ENCODE assay signal across 26 mouse cellular contexts in the genomic region with DNA sequence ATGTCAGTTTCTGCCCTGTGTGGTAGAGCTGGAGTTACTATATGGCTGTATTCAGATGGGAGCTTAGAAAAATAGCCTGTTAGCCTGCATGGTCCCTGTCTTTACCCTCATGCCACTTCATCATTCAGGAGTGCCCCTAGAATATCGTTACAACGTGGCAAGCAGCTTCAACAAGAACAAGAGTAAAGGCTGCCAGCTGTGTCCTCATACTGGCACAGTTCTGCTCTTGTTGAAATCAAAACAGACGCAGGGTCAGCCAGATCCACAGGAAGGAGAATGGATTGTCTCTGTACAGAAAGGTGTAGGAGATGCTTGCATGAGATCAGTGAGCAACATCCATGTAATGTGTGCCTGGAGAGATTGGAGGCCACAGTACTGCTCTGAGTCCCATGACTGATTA.
"Had no signal": no experiment of that assay in that cellular context is flagged by ENCODE, and none has a peak within 500 bp of the region (broad histone marks: within the 10 kb centered on the region; RNA-seq: fewer than 3 reads in every experiment).

No protein-coding gene starts in this region.

- H3K9me3 ChIP-seq: heart, embryonic 10.5 days; heart, embryonic 12.5 days; heart, embryonic 13.5 days; heart, embryonic 15.5 days; hindbrain, embryonic 10.5 days; hindbrain, embryonic 12.5 days; hindbrain, embryonic 13.5 days; hindbrain, embryonic 15.5 days; intestine, embryonic 15.5 days had no signal

- H3K4me3 ChIP-seq: heart, embryonic 10.5 days; heart, embryonic 12.5 days; heart, embryonic 13.5 days; heart, embryonic 15.5 days; hindbrain, embryonic 10.5 days; hindbrain, embryonic 12.5 days; hindbrain, embryonic 13.5 days; hindbrain, embryonic 15.5 days; intestine, embryonic 15.5 days; layer of hippocampus, adult 2 months; left cerebral cortex, adult 2 months had no signal

- DNase-seq: heart, postnatal 10 days; heart, postnatal 14 days; heart, postnatal 36 days; heart, postnatal 4 days; kidney, postnatal 10 days; kidney, postnatal 4 days; layer of hippocampus, adult 9-11 months; layer of hippocampus, postnatal 36 days had no signal

- H3K4me2 ChIP-seq: heart, embryonic 11.5 days; heart, embryonic 12.5 days; heart, embryonic 13.5 days; heart, embryonic 15.5 days; hindbrain, embryonic 12.5 days; hindbrain, embryonic 13.5 days; hindbrain, embryonic 14.5 days; hindbrain, embryonic 15.5 days; intestine, embryonic 15.5 days had no signal

- H3K9ac ChIP-seq: heart, embryonic 12.5 days; heart, embryonic 13.5 days; heart, embryonic 15.5 days; hindbrain, embryonic 12.5 days; hindbrain, embryonic 13.5 days; hindbrain, embryonic 14.5 days; hindbrain, embryonic 15.5 days; intestine, embryonic 15.5 days had no signal

- ATAC-seq: hindbrain, embryonic 16.5 days; hindbrain, postnatal 0 days; inflammation-experienced regulatory T-cells, adult 6 months; intestine, postnatal 0 days had no signal

- H3K27me3 ChIP-seq: heart, embryonic 12.5 days; heart, embryonic 13.5 days; heart, embryonic 15.5 days; hindbrain, embryonic 12.5 days; hindbrain, embryonic 13.5 days; hindbrain, embryonic 15.5 days; intestine, embryonic 15.5 days had no signal

- H3K4me1 ChIP-seq: heart, embryonic 10.5 days; heart, embryonic 12.5 days; hindbrain, embryonic 13.5 days; hindbrain, embryonic 15.5 days; intestine, embryonic 15.5 days had no signal

- H3K36me3 ChIP-seq: heart, embryonic 10.5 days; heart, embryonic 12.5 days; heart, embryonic 13.5 days; heart, embryonic 15.5 days; hindbrain, embryonic 10.5 days; hindbrain, embryonic 12.5 days; hindbrain, embryonic 13.5 days; hindbrain, embryonic 15.5 days; intestine, embryonic 15.5 days had no signal

- H3K27ac ChIP-seq: heart, embryonic 10.5 days; heart, embryonic 13.5 days; heart, embryonic 15.5 days; hindbrain, embryonic 10.5 days; hindbrain, embryonic 12.5 days; hindbrain, embryonic 13.5 days; hindbrain, embryonic 14.5 days; hindbrain, embryonic 15.5 days; hindbrain, postnatal 0 days; intestine, embryonic 15.5 days; kidney, postnatal 0 days; layer of hippocampus, adult 2 months; left cerebral cortex, adult 2 months had no signal
